Mouse (Mus musculus) neural tube, embryonic 14.5 days (tissue): ENCODE results near the gene Osbpl11. TPM values are rescaled to one million over a fixed set of nuclear protein-coding genes. Genes with fewer than 3 reads are reported as not detected.
A peak's percentile ranks its signal among the peaks of the same experiment; 100 is the strongest.

Experiments
- ATAC-seq: fragments of 200-750 bp; cut with Nextera tagmentation; 2 replicates; pipeline ENCODE4 v1.8.0; 2017; ENCODE audit warnings: low read depth, mild to moderate bottlenecking, moderate TSS enrichment, moderate library complexity
- H3K27ac ChIP-seq: fragments of 300-500 bp; sonication (generic); 2 replicates; pipeline ENCODE4 v1.5.1; 2014; ENCODE audit warnings: low read depth, mild to moderate bottlenecking, control low read depth, low read length, moderate library complexity, mixed read lengths
- H3K27me3 ChIP-seq: fragments of 300-500 bp; sonication (generic); 2 replicates; pipeline ENCODE4 v1.6.1; 2014; ENCODE audit warnings: low read length; ENCODE audit not compliant: control insufficient read depth, insufficient read depth
- H3K36me3 ChIP-seq: fragments of 300-500 bp; sonication (generic); 2 replicates; pipeline ENCODE4 v1.6.1; 2014; ENCODE audit warnings: low read length, mixed read lengths; ENCODE audit not compliant: control insufficient read depth, insufficient read depth
- H3K4me1 ChIP-seq: fragments of 300-500 bp; sonication (generic); 2 replicates; pipeline ENCODE4 v1.6.1; 2014; ENCODE audit warnings: low read length; ENCODE audit not compliant: control insufficient read depth, insufficient read depth
- H3K4me2 ChIP-seq: fragments of 300-500 bp; sonication (generic); 2 replicates; pipeline ENCODE4 v1.6.1; 2014; ENCODE audit warnings: mild to moderate bottlenecking, low read depth, low read length, control low read depth
- H3K4me3 ChIP-seq: fragments of 300-500 bp; sonication (generic); 2 replicates; pipeline ENCODE4 v1.5.1; 2014; ENCODE audit warnings: low read depth, low read length, control low read depth, mixed read lengths
- H3K9ac ChIP-seq: fragments of 300-500 bp; sonication (generic); replicated peaks from 2 replicates; pipeline ENCODE4 v1.6.1; 2014; ENCODE audit warnings: low read depth, mild to moderate bottlenecking, control low read depth, low read length, mixed read lengths
- H3K9me3 ChIP-seq: fragments of 300-500 bp; sonication (generic); 2 replicates; pipeline ENCODE4 v1.6.1; 2016; ENCODE audit warnings: low read length; ENCODE audit not compliant: control insufficient read depth
- WGBS: fragments of 180-500 bp; shearing (Covaris S2); extraction: QIAGEN DNeasy Blood & Tissue Kit; methylation state at CpG from one replicate; pipeline ENCODE4 v1.1.7; 2014; 5-methylcytosine and 5-hydroxymethylcytosine counted together
- polyA plus RNA-seq: library from polyadenylated mRNA; unstranded; fragments of >200 nt; fragmentation: Nextera tagmentation; extraction: Ambion mirVana; gene quantifications from 2 replicates; pipeline ENCODE4 v1.2.1, GENCODE M21; 2014

Gene Osbpl11
- polyA plus RNA-seq, 1 experiment from 2014 or later, result 15.1 TPM

GRCm38 (mm10) chr16:33242046-33242445 is 57.2 kb downstream of the Osbpl11 start:
- ATAC-seq, result no peak
- H3K27me3 ChIP-seq, result no peaks in the 10 kb centered on the region
- no peak overlapping the region for H3K4me2 ChIP-seq
- no peaks in the 10 kb centered on the region for H3K4me1 ChIP-seq
- no peaks in the 10 kb centered on the region for H3K9me3 ChIP-seq
- H3K36me3 ChIP-seq, result peaks cover 22% of the 10 kb centered on the region; the same call in 1 of the 2 replicates
- no peak overlapping the region for H3K9ac ChIP-seq
- H3K4me3 ChIP-seq, result no peak overlapping the region
- no peak overlapping the region for H3K27ac ChIP-seq
- WGBS, result 88% methylated on average over 6 of the region's 6 CpGs

GRCm38 (mm10) chr16:33244136-33244691 is 59.3 kb downstream of the Osbpl11 start:
- Histone ChIP-seq H3K27me3 (no peaks in the 10 kb centered on the region), H3K9me3 (no peaks in the 10 kb centered on the region), H3K9ac (no peak overlapping the region), H3K4me1 (no peaks in the 10 kb centered on the region), H3K36me3 (peaks cover 17% of the 10 kb centered on the region; the same call in 1 of the 2 replicates), H3K27ac (no peak overlapping the region), H3K4me3 (no peak overlapping the region), H3K4me2 (no peak overlapping the region)
- WGBS, result 93% methylated on average over 6 of the region's 6 CpGs
- ATAC-seq, result 0 out of 2 replicates have a peak, but pooled peaks have one; percentile 38

GRCm38 (mm10) chr16:33244933-33245470 is 60.1 kb downstream of the Osbpl11 start:
- no peaks in the 10 kb centered on the region for H3K9me3 ChIP-seq
- no peaks in the 10 kb centered on the region for H3K27me3 ChIP-seq
- H3K4me1 ChIP-seq, result no peaks in the 10 kb centered on the region
- H3K27ac ChIP-seq, result no peak overlapping the region
- no peak for ATAC-seq
- H3K4me3 ChIP-seq, result no peak overlapping the region
- H3K36me3 ChIP-seq, result peaks cover 11% of the 10 kb centered on the region; the same call in 1 of the 2 replicates
- no peak overlapping the region for H3K4me2 ChIP-seq
- H3K9ac ChIP-seq, result no peak overlapping the region
- 88% methylated on average over 9 of the region's 9 CpGs for WGBS

- ATAC-seq, result no peak
- Histone ChIP-seq H3K4me1 (0 out of 2 replicates have a peak, but pooled peaks cover 4% of the 10 kb centered on the region), H3K9ac (no peak overlapping the region)
These were observed 61.7 kb downstream of the Osbpl11 start for GRCm38 (mm10) chr16:33246526-33246925.

GRCm38 (mm10) chr16:33247006-33247405 is 62.1 kb downstream of the Osbpl11 start:
- Histone ChIP-seq H3K4me2 (no peak overlapping the region), H3K27ac (no peak overlapping the region), H3K4me1 (peaks cover 4% of the 10 kb centered on the region; the same call in 1 of the 2 replicates), H3K9ac (no peak overlapping the region), H3K36me3 (peaks cover 2% of the 10 kb centered on the region; the same call in 1 of the 2 replicates), H3K9me3 (no peaks in the 10 kb centered on the region), H3K27me3 (no peaks in the 10 kb centered on the region), H3K4me3 (no peak overlapping the region)
- ATAC-seq, result no peak
- WGBS, result 85% methylated on average over 2 of the region's 2 CpGs

More at GRCm38 (mm10) chr16:33246526-33246925, 61.7 kb downstream of the Osbpl11 start:
- H3K9me3 ChIP-seq, result no peaks in the 10 kb centered on the region
- H3K27ac ChIP-seq, result no peak overlapping the region
- H3K36me3 ChIP-seq, result peaks cover 7% of the 10 kb centered on the region; the same call in 1 of the 2 replicates
- WGBS, result 80% methylated on average over 5 of the region's 5 CpGs
- H3K4me3 ChIP-seq, result no peak overlapping the region
- no peaks in the 10 kb centered on the region for H3K27me3 ChIP-seq
- H3K4me2 ChIP-seq, result no peak overlapping the region

GRCm38 (mm10) chr16:33250651-33251120 is 65.8 kb downstream of the Osbpl11 start:
- Histone ChIP-seq H3K9me3 (no peaks in the 10 kb centered on the region), H3K27me3 (no peaks in the 10 kb centered on the region), H3K4me3 (peak overlapping the region; percentile 93), H3K4me1 (peaks cover 11% of the 10 kb centered on the region), H3K4me2 (peak overlapping the region; percentile 62), H3K36me3 (no peaks in the 10 kb centered on the region), H3K27ac (0 out of 2 replicates have a peak overlapping the region, but pooled peaks have one; percentile 10), H3K9ac (no peak overlapping the region)
- ATAC-seq, result no peak
- 23% methylated on average over 9 of the region's 9 CpGs for WGBS

GRCm38 (mm10) chr16:33251194-33252051 is 66.6 kb downstream of the Osbpl11 start, which contains the start of gene Snx4:
TSS of gene Snx4 (plus strand) at chr16:33251442.
- Histone ChIP-seq H3K27me3 (no peaks in the 10 kb centered on the region), H3K4me1 (peaks cover 11% of the 10 kb centered on the region), H3K9me3 (no peaks in the 10 kb centered on the region), H3K9ac (peak within 1 kb of the TSS; percentile 95), H3K27ac (peak within 1 kb of the TSS; percentile 82), H3K4me3 (peak within 1 kb of the TSS; percentile 93), H3K36me3 (no peaks in the 10 kb centered on the region), H3K4me2 (peak within 1 kb of the TSS; percentile 62)
- peak; percentile 95 for ATAC-seq
- under 1% methylated on average over 69 of the region's 72 CpGs for WGBS

- WGBS, result 88% methylated on average over 7 of the region's 7 CpGs
- no peak for ATAC-seq
- H3K27ac ChIP-seq, result no peak overlapping the region
These were observed 70.7 kb downstream of the Osbpl11 start for GRCm38 (mm10) chr16:33255601-33256000.

More at GRCm38 (mm10) chr16:33255601-33256000, 70.7 kb downstream of the Osbpl11 start:
- Histone ChIP-seq H3K4me1 (peaks cover 9% of the 10 kb centered on the region), H3K9ac (no peak overlapping the region), H3K36me3 (no peaks in the 10 kb centered on the region), H3K9me3 (no peaks in the 10 kb centered on the region), H3K4me3 (no peak overlapping the region), H3K27me3 (no peaks in the 10 kb centered on the region), H3K4me2 (no peak overlapping the region)
